Mouse (Mus musculus) leukemia stem cell, adult 10-12 weeks (primary cell): ENCODE data around the gene Rtkn. TPM values are rescaled to one million over a fixed set of nuclear protein-coding genes. Genes with fewer than 3 reads are reported as not detected.

Experiments used
- polyA plus RNA-seq: library from polyadenylated mRNA; stranded (reverse); fragments of >175 nt; gene quantifications from 2 replicates; pipeline ENCODE4 v1.2.3, GENCODE M21; 2012; ENCODE audit warnings: low replicate concordance

The Rtkn gene
- 1.6 and 2.5 TPM in 2 replicates for polyA plus RNA-seq

DNA sequence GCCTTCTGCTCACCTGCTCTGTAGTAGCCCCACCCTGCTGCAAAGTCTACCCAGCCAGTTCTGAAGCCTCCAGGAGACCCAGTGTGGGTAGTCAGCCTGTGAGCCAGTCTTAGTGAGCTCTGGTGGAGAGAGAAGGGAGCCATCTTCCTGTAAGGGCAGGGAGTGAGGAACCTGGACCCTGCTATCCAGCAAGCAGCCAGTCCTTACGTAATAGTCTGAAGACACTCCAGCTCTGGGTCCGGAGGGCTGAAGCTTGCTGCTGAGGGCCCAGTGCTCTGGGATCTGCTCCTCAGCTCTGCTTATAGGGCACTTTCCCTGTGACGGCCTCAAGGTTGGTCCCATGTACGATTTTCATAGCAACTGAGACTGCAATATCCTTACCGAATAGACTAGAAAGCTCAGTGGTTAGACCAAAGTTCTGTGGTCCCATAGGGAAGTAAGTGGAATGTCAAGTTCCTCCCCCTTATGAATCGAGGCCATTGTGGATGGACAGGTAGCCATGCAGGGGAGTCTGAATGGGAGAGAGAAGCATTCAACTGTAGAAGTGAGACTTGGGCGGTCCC lies at the start of gene Rtkn:
Gene Rtkn, plus strand, starts transcription at position 513 of the 563 bp plus-strand sequence.

GRCm38 (mm10) chr6:83086121-83087035 lies 48.9 kb upstream of the Rtkn start, which contains the start of gene Lbx2:
Lbx2 (plus strand) TSS chr6:83086367.

DNA sequence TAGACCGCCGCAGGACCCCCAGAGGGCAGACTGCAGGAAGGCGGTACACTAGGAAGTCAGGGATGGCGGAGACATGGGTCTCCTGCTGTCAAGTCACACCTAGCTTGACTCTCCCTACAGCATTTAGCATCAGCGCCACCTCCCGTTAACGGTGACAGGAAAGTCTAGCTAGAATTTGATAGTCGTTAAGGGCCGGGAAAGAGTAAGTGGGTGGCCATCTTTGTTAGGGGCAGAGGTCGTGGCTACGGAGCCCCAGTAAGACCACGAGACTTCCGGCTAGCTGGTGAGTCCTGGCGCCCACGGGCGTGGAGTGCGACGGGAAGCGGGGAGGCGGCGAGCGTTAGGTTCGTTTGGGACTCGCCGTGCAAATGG lies 34.0 kb upstream of the Rtkn start, which contains the start of the genes Ccdc142 and Gm42688:
Gene Ccdc142, plus strand, starts transcription at position 286 of the 372 bp plus-strand sequence.
Gene Gm42688, plus strand, starts transcription at position 302 of the 372 bp plus-strand sequence.

GRCm38 (mm10) chr6:83108762-83109668 lies 26.2 kb upstream of the Rtkn start, which contains the start of gene Mrpl53:
Mrpl53 (plus strand) TSS chr6:83109040.

DNA sequence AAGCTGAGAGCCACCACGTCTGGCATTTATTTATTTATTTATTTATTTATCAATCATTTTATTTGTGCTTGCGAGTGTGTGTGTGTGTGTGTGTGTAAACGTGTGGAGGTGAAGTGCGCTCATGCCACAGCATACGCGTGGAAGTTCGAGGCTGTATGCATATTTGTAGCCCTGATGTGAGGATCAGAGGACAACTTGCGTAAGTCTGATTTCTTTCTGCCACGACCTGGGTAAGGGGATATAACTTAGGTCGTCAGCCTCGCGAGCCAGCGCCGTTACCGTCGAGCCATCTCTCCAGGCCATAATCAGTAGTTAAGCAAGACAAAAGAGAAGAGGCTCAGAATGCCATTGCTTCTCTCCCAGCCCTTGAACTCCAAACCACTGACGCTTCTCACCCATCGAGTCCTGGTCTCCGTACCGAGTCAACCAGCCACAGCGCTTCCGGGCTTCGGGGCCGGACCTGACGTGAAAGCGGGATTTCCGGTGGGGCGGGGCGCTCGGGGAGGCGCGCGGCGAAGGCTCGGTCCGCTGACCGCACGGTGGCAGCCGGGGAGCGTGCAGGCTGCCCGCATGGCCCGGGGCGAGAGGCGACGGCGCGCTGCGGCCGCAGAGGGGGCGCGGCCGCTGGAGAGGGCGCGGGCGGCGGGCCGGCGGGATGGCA lies 20.1 kb upstream of the Rtkn start, which contains the start of gene Mogs:
Gene Mogs, plus strand, starts transcription at position 486 of the 661 bp plus-strand sequence.

DNA sequence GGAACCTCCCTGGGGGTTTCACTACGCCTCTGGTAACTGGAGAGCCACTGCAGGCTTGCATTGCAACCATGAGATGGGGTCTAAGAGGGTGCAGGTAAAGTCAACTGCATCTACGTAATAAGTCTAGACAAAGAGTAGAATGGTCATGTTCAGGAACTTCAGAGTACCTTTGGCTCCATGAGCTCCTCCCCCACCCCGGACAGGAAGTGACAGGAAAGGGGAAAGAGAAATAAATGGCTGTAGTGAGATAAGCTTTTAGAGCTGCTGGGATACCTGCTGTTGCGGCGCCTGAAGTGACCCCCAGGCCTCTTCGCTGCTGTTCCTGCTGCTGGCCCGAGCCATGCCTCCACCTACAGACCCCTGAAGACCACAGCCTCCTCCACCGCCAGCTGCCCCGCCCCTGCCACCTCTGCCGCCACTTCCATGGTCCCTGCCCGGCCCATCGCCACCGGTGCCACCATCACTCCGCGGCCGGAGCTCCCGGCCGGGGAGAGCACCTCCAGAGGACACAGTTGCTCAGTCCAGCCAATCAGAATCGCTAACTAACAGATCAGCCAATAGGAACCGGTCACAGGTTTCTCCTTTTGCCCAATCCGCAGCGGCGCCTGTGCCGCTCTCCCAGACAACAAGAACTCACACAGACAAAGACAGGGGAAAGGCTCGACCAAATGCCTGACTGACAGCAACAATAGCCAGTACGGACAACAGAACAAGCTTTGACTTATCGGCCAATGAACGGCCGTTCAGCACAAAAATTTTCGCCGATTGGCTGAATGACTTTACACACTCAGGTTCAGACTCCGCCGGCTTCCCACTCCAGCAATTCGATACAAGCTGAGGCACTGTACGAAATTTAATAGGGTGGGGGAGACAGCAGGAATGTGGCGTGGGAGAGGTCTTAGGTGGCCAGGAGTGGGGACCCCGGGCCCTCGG lies 14.1 kb upstream of the Rtkn start, which contains the start of gene Wbp1:
Gene Wbp1, minus strand, starts transcription at position 630 of the 933 bp plus-strand sequence.

GRCm38 (mm10) chr6:83125331-83125730 lies 9.9 kb upstream of the Rtkn start, which contains the start of gene Ino80b:
Ino80b (minus strand) TSS chr6:83125431.

DNA sequence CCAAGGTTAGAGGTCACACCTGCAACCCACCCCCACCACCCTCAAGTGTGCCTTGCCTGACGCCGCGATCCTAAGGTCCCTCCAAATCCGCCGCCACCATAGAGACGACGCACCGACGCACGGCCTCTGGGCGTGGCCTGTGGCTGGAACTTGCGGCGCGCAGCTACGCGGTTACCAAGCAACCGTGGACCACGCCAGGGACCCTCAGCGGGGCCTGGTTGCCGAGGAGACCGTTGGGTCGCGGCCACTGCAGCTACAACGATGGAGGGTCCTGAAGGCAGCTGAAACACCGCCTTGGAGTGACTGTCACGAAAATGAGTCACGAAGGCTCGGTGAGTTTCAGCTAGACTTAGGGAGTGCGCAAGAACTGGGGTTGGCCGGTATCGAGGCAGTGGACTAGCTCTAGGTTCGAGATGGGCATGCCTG lies 21.0 kb downstream of the Rtkn start, which contains the start of the genes Wdr54 and 1700003E16Rik:
Gene Wdr54, minus strand, starts transcription at position 139 of the 426 bp plus-strand sequence.
Gene 1700003E16Rik, plus strand, starts transcription at position 146 of the 426 bp plus-strand sequence.

GRCm38 (mm10) chr6:83165607-83166242 lies 30.5 kb downstream of the Rtkn start, which contains the start of gene Dctn1:
Dctn1 (plus strand) TSS chr6:83165920.

Other genes starting within 250 kb of the Rtkn start
- 0.32 and 0.74 TPM in 2 replicates for gene Sema4f, start 195.7 kb upstream of the Rtkn start, polyA plus RNA-seq
- 3.3 and 20.7 TPM in 2 replicates for gene M1ap, start 188.6 kb upstream of the Rtkn start, polyA plus RNA-seq
- 104 and 126 TPM in 2 replicates for gene Dok1, start 102.0 kb upstream of the Rtkn start, polyA plus RNA-seq
- 0.38 and 0.65 TPM in 2 replicates for gene Loxl3, start 101.3 kb upstream of the Rtkn start, polyA plus RNA-seq
- gene Aup1, start 80.9 kb upstream of the Rtkn start, polyA plus RNA-seq, result 2,900 and 3,028 TPM in 2 replicates
- 109 and 120 TPM in 2 replicates for gene Htra2, start 80.2 kb upstream of the Rtkn start, polyA plus RNA-seq
- 0.99 and 1.8 TPM in 2 replicates for gene Dqx1, start 77.6 kb upstream of the Rtkn start, polyA plus RNA-seq
- 0.15 TPM in 1 of 2 replicates, not detected in the other for gene Tlx2, start 65.2 kb upstream of the Rtkn start, polyA plus RNA-seq
- 15.7 and 19.3 TPM in 2 replicates for gene Pcgf1, start 57.6 kb upstream of the Rtkn start, polyA plus RNA-seq
- gene Lbx2, start 49.1 kb upstream of the Rtkn start, polyA plus RNA-seq, result 0.77 TPM in 1 of 2 replicates, not detected in the other
- 5.3 and 13.7 TPM in 2 replicates for gene Ccdc142, start 33.9 kb upstream of the Rtkn start, polyA plus RNA-seq
- gene Gm42688, start 33.8 kb upstream of the Rtkn start, polyA plus RNA-seq, result 5.9 and 8.9 TPM in 2 replicates
- 27.5 and 42.2 TPM in 2 replicates for gene Mrpl53, start 26.4 kb upstream of the Rtkn start, polyA plus RNA-seq
- 479 and 532 TPM in 2 replicates for gene Mogs, start 20.0 kb upstream of the Rtkn start, polyA plus RNA-seq
- 40.1 and 107 TPM in 2 replicates for gene Wbp1, start 13.9 kb upstream of the Rtkn start, polyA plus RNA-seq
- 180 and 401 TPM in 2 replicates for gene Ino80b, start 10.0 kb upstream of the Rtkn start, polyA plus RNA-seq
- 0.56 TPM in 1 of 2 replicates, not detected in the other for gene Wdr54, start 20.9 kb downstream of the Rtkn start, polyA plus RNA-seq
- 0.08 TPM in 1 of 2 replicates, not detected in the other for gene 1700003E16Rik, start 20.9 kb downstream of the Rtkn start, polyA plus RNA-seq
- gene Dctn1, start 30.5 kb downstream of the Rtkn start, polyA plus RNA-seq, result 545 and 1,010 TPM in 2 replicates
- 0.69 and 0.90 TPM in 2 replicates for gene Slc4a5, start 84.4 kb downstream of the Rtkn start, polyA plus RNA-seq
- 19.7 and 68.0 TPM in 2 replicates for gene Mthfd2, start 190.4 kb downstream of the Rtkn start, polyA plus RNA-seq
- gene Mob1a, start 190.6 kb downstream of the Rtkn start, polyA plus RNA-seq, result 120 and 147 TPM in 2 replicates
- 44.1 and 110 TPM in 2 replicates for gene Bola3, start 213.7 kb downstream of the Rtkn start, polyA plus RNA-seq